Mouse (Mus musculus): ENCODE results near the gene Fyb2. TPM values are rescaled to one million over a fixed set of nuclear protein-coding genes. Genes with fewer than 3 reads are reported as not detected.

Gene Fyb2
- polyA plus RNA-seq, 1 experiment from 2014 or later, result 0.22 TPM

DNA sequence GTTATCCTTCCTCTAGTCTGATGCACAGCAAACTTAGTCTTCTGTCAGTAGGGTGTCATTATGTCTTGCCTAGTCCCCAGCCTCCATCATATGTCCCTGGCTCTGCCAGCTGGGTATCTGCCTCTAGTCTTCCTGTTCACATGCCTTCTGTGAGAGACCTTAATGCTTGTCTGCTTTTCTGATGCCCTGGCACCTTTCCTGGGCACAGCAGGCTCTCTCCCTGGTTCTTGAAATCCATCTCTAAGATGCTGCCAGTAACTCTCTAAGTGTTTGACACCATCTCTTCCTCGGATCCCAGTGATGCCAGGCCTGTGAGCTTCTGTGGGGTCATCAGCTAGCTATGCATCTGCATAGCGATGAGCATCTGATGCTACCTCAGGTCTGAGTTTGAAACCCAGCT lies 10.4 kb upstream of the Fyb2 start:
- ATAC-seq (ENCODE audit: low FRiP score), result no peak
- Histone ChIP-seq H3K27me3 (replicated peaks) (no peaks in the 10 kb centered on the region), H3K4me2 (no peak overlapping the region), H3K9ac (replicated peaks) (no peak overlapping the region), H3K27ac (replicated peaks) (no peak overlapping the region), H3K36me3 (no peaks in the 10 kb centered on the region), H3K4me1 (no peaks in the 10 kb centered on the region), H3K9me3 (replicated peaks) (no peaks in the 10 kb centered on the region), H3K4me3 (replicated peaks) (no peak overlapping the region)
- 77% methylated on average over 2 of the region's 2 CpGs for WGBS

DNA sequence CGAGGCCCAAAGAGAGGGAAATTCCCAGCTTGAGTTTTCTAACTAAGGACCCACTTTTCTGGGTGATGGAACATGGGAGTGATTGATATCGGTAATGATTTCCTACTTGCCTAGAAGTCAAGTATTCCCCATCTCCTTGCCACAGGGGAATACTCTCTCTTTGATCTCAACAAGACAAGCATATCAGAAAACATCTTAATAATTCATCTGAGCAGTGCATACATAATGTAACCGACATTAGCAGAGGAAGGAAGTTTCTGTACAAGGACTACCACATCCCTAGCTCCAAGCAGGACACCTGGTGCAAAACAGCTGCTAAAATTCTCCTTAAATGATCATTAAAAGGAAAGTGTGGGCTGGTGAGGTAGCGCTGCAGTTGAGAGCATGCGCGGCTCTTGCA lies 8.2 kb upstream of the Fyb2 start:
- H3K4me1 ChIP-seq, result no peaks in the 10 kb centered on the region
- no peak overlapping the region for H3K4me2 ChIP-seq
- H3K27me3 ChIP-seq (replicated peaks), result no peaks in the 10 kb centered on the region
- WGBS, result 91% methylated on average over 6 of the region's 6 CpGs
- no peak overlapping the region for H3K9ac ChIP-seq (replicated peaks)
- no peaks in the 10 kb centered on the region for H3K36me3 ChIP-seq
- H3K9me3 ChIP-seq (replicated peaks), result no peaks in the 10 kb centered on the region
- no peak for ATAC-seq (ENCODE audit: low FRiP score)
- H3K4me3 ChIP-seq (replicated peaks), result no peak overlapping the region
- H3K27ac ChIP-seq (replicated peaks), result no peak overlapping the region

DNA sequence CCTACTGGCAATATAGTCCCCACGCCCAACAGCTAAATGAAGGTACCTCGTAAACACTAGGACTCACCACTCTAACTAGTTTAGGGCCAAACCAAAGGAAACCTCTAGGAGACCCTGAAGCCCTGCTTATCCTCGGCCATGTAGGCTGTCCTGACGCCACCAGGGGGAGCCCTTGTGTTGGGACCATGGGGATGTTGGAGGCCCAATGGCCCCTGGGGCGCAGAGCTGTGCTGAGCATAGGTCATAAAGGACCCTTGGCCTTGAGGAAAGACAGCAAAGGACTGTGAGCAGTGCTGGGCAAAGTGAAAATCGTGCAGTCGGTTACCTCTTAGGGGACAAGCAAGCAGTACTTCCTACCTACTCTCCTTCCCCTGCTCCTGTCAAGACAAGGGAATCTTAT lies 1.6 kb upstream of the Fyb2 start:
- H3K36me3 ChIP-seq, result no peaks in the 10 kb centered on the region
- H3K9ac ChIP-seq (replicated peaks), result no peak overlapping the region
- H3K27me3 ChIP-seq (replicated peaks), result peaks cover 6% of the 10 kb centered on the region
- H3K27ac ChIP-seq (replicated peaks), result no peak overlapping the region
- no peak for ATAC-seq (ENCODE audit: low FRiP score)
- 28% methylated on average over 7 of the region's 7 CpGs for WGBS
- H3K4me3 ChIP-seq (replicated peaks), result no peak overlapping the region
- H3K4me1 ChIP-seq, result peaks cover 6% of the 10 kb centered on the region
- no peak overlapping the region for H3K4me2 ChIP-seq
- no peaks in the 10 kb centered on the region for H3K9me3 ChIP-seq (replicated peaks)

GRCm38 (mm10) chr4:104914711-104915247 lies 1.5 kb downstream of the Fyb2 start:
- Histone ChIP-seq H3K27ac (replicated peaks) (no peak overlapping the region), H3K36me3 (no peaks in the 10 kb centered on the region), H3K4me2 (no peak overlapping the region), H3K9me3 (replicated peaks) (no peaks in the 10 kb centered on the region), H3K4me1 (peaks cover 6% of the 10 kb centered on the region), H3K27me3 (replicated peaks) (peaks cover 6% of the 10 kb centered on the region), H3K4me3 (replicated peaks) (no peak overlapping the region), H3K9ac (replicated peaks) (no peak overlapping the region)
- no peak for ATAC-seq (ENCODE audit: low FRiP score)
- WGBS, result 56% methylated on average over 6 of the region's 6 CpGs

GRCm38 (mm10) chr4:104918017-104918416 lies 4.8 kb downstream of the Fyb2 start:
- Histone ChIP-seq H3K4me3 (replicated peaks) (no peak overlapping the region), H3K9me3 (replicated peaks) (no peaks in the 10 kb centered on the region), H3K4me1 (peaks cover 6% of the 10 kb centered on the region), H3K4me2 (no peak overlapping the region), H3K27me3 (replicated peaks) (peaks cover 6% of the 10 kb centered on the region), H3K9ac (replicated peaks) (no peak overlapping the region), H3K36me3 (no peaks in the 10 kb centered on the region), H3K27ac (replicated peaks) (no peak overlapping the region)
- 89% methylated on average over 6 of the region's 6 CpGs for WGBS
- ATAC-seq (ENCODE audit: low FRiP score), result no peak

DNA sequence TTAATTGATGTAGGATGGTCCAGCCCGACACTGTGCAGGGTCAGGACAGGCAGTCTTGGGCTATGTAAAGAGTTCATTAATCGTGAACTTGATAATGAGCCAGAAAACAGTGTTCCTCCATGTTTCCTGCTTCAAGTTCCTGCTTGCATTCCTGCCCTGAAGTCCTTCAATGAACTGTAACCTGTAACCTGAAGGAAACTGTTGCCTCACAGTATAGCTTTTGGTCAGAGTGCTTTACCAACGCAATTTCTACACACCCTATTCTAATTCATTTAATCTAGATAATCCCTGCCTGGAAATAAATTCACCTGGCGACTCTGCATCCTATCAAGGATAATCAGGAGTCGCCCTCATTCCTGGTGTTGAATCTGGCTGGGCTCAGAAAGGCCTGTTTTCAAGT lies 12.1 kb downstream of the Fyb2 start:
- Histone ChIP-seq H3K4me3 (replicated peaks) (no peak overlapping the region), H3K9me3 (replicated peaks) (no peaks in the 10 kb centered on the region), H3K27me3 (replicated peaks) (no peaks in the 10 kb centered on the region), H3K4me1 (no peaks in the 10 kb centered on the region), H3K9ac (replicated peaks) (no peak overlapping the region), H3K36me3 (no peaks in the 10 kb centered on the region), H3K4me2 (no peak overlapping the region), H3K27ac (replicated peaks) (no peak overlapping the region)
- 89% methylated on average over 5 of the region's 5 CpGs for WGBS
- ATAC-seq (ENCODE audit: low FRiP score), result no peak

DNA sequence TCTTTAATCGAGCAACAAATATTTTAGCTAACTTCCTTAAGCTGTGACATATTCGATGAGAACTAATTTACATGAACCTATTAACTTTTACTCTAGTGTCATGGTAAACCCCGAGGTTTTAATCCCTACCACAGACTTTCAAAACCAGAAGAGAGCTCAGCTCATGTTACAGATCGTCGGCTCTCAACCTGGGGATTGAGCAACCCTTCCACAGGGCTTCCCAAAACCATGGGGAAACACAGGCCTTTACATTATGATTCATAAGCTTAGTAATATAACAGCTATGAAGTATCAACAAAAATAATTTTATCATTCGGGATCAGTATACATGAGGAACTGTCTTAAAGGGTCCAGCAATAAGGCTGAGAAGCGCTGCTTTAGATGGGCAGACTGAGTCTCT lies 15.9 kb downstream of the Fyb2 start:
- Histone ChIP-seq H3K4me1 (no peaks in the 10 kb centered on the region), H3K9ac (replicated peaks) (no peak overlapping the region), H3K27ac (replicated peaks) (no peak overlapping the region), H3K36me3 (no peaks in the 10 kb centered on the region), H3K4me3 (replicated peaks) (no peak overlapping the region), H3K9me3 (replicated peaks) (no peaks in the 10 kb centered on the region), H3K27me3 (replicated peaks) (no peaks in the 10 kb centered on the region), H3K4me2 (no peak overlapping the region)
- no peak for ATAC-seq (ENCODE audit: low FRiP score)
- 91% methylated on average over 7 of the region's 7 CpGs for WGBS

GRCm38 (mm10) chr4:104933620-104934019 lies 20.4 kb downstream of the Fyb2 start:
- no peak for ATAC-seq (ENCODE audit: low FRiP score)
- H3K27ac ChIP-seq (replicated peaks), result no peak overlapping the region

GRCm38 (mm10) chr4:104934997-104935396 lies 21.7 kb downstream of the Fyb2 start:
- no peak overlapping the region for H3K4me2 ChIP-seq
- H3K9me3 ChIP-seq (replicated peaks), result no peaks in the 10 kb centered on the region
- no peak for ATAC-seq (ENCODE audit: low FRiP score)
- no peaks in the 10 kb centered on the region for H3K36me3 ChIP-seq
- H3K27me3 ChIP-seq (replicated peaks), result no peaks in the 10 kb centered on the region
- H3K27ac ChIP-seq (replicated peaks), result peak overlapping the region; percentile 51; the same call in 1 of the 2 replicates
- peaks cover 9% of the 10 kb centered on the region; the same call in 1 of the 2 replicates for H3K4me1 ChIP-seq
- WGBS, result 80% methylated on average over 3 of the region's 3 CpGs
- no peak overlapping the region for H3K9ac ChIP-seq (replicated peaks)
- H3K4me3 ChIP-seq (replicated peaks), result no peak overlapping the region

More at GRCm38 (mm10) chr4:104933620-104934019, 20.4 kb downstream of the Fyb2 start:
- Histone ChIP-seq H3K4me1 (peaks cover 9% of the 10 kb centered on the region; the same call in 1 of the 2 replicates), H3K4me2 (no peak overlapping the region), H3K27me3 (replicated peaks) (no peaks in the 10 kb centered on the region), H3K9me3 (replicated peaks) (no peaks in the 10 kb centered on the region), H3K4me3 (replicated peaks) (no peak overlapping the region), H3K36me3 (no peaks in the 10 kb centered on the region), H3K9ac (replicated peaks) (no peak overlapping the region)

DNA sequence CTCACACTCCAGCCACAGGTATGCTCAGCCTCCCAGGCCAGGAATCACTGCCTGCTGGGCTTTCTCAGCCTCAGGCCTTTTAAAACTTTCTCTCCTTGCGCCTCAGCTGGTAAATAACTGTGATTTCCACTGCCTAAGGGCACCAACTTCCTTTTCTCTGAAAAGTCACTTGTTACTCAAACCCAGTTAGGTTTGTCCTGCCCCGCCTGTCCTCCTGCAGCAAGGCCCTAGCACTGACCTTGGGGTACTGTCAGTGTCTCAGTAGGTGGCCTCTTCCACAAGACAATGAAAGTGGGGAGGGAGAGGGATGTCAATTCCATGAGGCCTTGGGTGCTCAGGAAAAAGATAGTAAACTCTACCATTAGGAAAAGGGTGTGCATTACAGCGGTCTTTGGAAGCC lies 22.2 kb downstream of the Fyb2 start:
- H3K4me3 ChIP-seq (replicated peaks), result no peak overlapping the region
- no peak for ATAC-seq (ENCODE audit: low FRiP score)
- H3K9ac ChIP-seq (replicated peaks), result no peak overlapping the region
- no peak overlapping the region for H3K4me2 ChIP-seq
- H3K36me3 ChIP-seq, result no peaks in the 10 kb centered on the region
- peaks cover 9% of the 10 kb centered on the region; the same call in 1 of the 2 replicates for H3K4me1 ChIP-seq
- no peaks in the 10 kb centered on the region for H3K9me3 ChIP-seq (replicated peaks)
- 81% methylated on average over 3 of the region's 3 CpGs for WGBS
- no peaks in the 10 kb centered on the region for H3K27me3 ChIP-seq (replicated peaks)
- H3K27ac ChIP-seq (replicated peaks), result no peak overlapping the region

DNA sequence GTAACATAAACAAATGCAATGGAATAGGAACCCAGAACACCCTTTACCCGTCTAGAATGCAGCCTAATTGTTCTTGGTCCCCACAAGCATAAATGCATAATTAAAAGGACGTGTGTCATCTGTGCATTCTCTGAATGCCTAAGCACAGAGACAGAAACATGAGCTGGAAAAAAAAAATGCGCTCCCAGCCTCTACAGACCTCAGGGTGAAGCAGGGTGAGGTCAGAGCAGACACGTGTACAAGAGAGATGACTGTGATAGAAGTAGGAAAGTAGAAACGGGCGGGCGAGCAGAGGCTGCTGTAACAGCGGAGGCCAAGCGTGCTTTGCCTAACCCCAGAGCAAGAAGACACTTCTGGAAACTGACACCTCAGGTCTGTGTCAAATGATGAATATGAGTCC lies 22.8 kb downstream of the Fyb2 start:
- H3K9ac ChIP-seq (replicated peaks), result no peak overlapping the region
- no peak overlapping the region for H3K4me3 ChIP-seq (replicated peaks)
- peaks cover 9% of the 10 kb centered on the region; the same call in 1 of the 2 replicates for H3K4me1 ChIP-seq
- 72% methylated on average over 9 of the region's 9 CpGs for WGBS
- no peaks in the 10 kb centered on the region for H3K36me3 ChIP-seq
- no peak overlapping the region for H3K27ac ChIP-seq (replicated peaks)
- no peak for ATAC-seq (ENCODE audit: low FRiP score)
- no peaks in the 10 kb centered on the region for H3K27me3 ChIP-seq (replicated peaks)
- H3K4me2 ChIP-seq, result no peak overlapping the region
- H3K9me3 ChIP-seq (replicated peaks), result no peaks in the 10 kb centered on the region

GRCm38 (mm10) chr4:104939535-104939934 lies 26.3 kb downstream of the Fyb2 start:
- Histone ChIP-seq H3K4me1 (peaks cover 9% of the 10 kb centered on the region; the same call in 1 of the 2 replicates), H3K9ac (replicated peaks) (no peak overlapping the region), H3K4me3 (replicated peaks) (no peak overlapping the region), H3K9me3 (replicated peaks) (no peaks in the 10 kb centered on the region), H3K4me2 (no peak overlapping the region), H3K36me3 (no peaks in the 10 kb centered on the region), H3K27me3 (replicated peaks) (no peaks in the 10 kb centered on the region), H3K27ac (replicated peaks) (no peak overlapping the region)
- WGBS, result 89% methylated on average over 6 of the region's 6 CpGs
- no peak for ATAC-seq (ENCODE audit: low FRiP score)

- H3K4me3 ChIP-seq (replicated peaks), result no peak overlapping the region
- H3K36me3 ChIP-seq, result no peaks in the 10 kb centered on the region
- H3K27me3 ChIP-seq (replicated peaks), result no peaks in the 10 kb centered on the region
- WGBS, result 88% methylated on average over 1 of the region's 1 CpGs
- ATAC-seq (ENCODE audit: low FRiP score), result no peak
- no peak overlapping the region for H3K4me2 ChIP-seq
- H3K9me3 ChIP-seq (replicated peaks), result no peaks in the 10 kb centered on the region
- 0 out of 2 replicates have a peak, but pooled peaks cover 2% of the 10 kb centered on the region for H3K4me1 ChIP-seq
- H3K27ac ChIP-seq (replicated peaks), result no peak overlapping the region
- no peak overlapping the region for H3K9ac ChIP-seq (replicated peaks)
Measured at GRCm38 (mm10) chr4:104941895-104942294, 28.6 kb downstream of the Fyb2 start.

All from neural tube, embryonic 15.5 days (tissue).